Mouse (Mus musculus) stomach, embryonic 16.5 days (tissue): ENCODE data around the gene Ttyh1. TPM values are rescaled to one million over a fixed set of nuclear protein-coding genes. Genes with fewer than 3 reads are reported as not detected.

Experiments
- ATAC-seq: fragments of 200-750 bp; cut with Nextera tagmentation; 2 replicates; pipeline ENCODE4 v1.8.0; 2017; ENCODE audit warnings: moderate number of reproducible peaks, moderate TSS enrichment; ENCODE audit not compliant: insufficient read depth, low FRiP score
- H3K27ac ChIP-seq: fragments of 300-500 bp; sonication (generic); 2 replicates; pipeline ENCODE4 v1.5.1; 2014; ENCODE audit warnings: low read length
- H3K27me3 ChIP-seq: fragments of 300-500 bp; sonication (generic); 2 replicates; pipeline ENCODE4 v1.6.1; 2014; ENCODE audit warnings: low read length, control low read depth, mixed read lengths; ENCODE audit not compliant: control insufficient read depth, insufficient read depth
- H3K36me3 ChIP-seq: fragments of 300-500 bp; sonication (generic); 2 replicates; pipeline ENCODE4 v1.6.1; 2014; ENCODE audit warnings: low read length; ENCODE audit not compliant: control insufficient read depth, insufficient read depth
- H3K4me1 ChIP-seq: fragments of 300-500 bp; sonication (generic); 2 replicates; pipeline ENCODE4 v1.6.1; 2014; ENCODE audit warnings: low read length, control low read depth, mixed read lengths; ENCODE audit not compliant: control insufficient read depth, insufficient read depth
- H3K4me2 ChIP-seq: fragments of 300-500 bp; sonication (generic); 2 replicates; pipeline ENCODE4 v1.6.1; 2014; ENCODE audit warnings: low read depth, low read length, mixed read lengths
- H3K4me3 ChIP-seq: fragments of 300-500 bp; sonication (generic); replicated peaks from 2 replicates; pipeline ENCODE4 v1.5.1; 2014; ENCODE audit warnings: mild to moderate bottlenecking, low read length
- H3K9ac ChIP-seq: fragments of 300-500 bp; sonication (generic); 2 replicates; pipeline ENCODE4 v1.6.1; 2014; ENCODE audit warnings: low read length
- H3K9me3 ChIP-seq: fragments of 300-500 bp; sonication (generic); replicated peaks from 2 replicates; pipeline ENCODE4 v1.6.1; 2016; ENCODE audit warnings: low read length, control low read depth; ENCODE audit not compliant: control insufficient read depth
- WGBS: fragments of 180-500 bp; shearing (Covaris S2); extraction: QIAGEN DNeasy Blood & Tissue Kit; methylation state at CpG from one replicate; pipeline ENCODE4 v1.1.7; 2014; 5-methylcytosine and 5-hydroxymethylcytosine counted together
- polyA plus RNA-seq: library from polyadenylated mRNA; unstranded; fragments of >200 nt; fragmentation: Nextera tagmentation; extraction: Ambion mirVana; gene quantifications from 2 replicates; pipeline ENCODE4 v1.2.1, GENCODE M21; 2015

Gene Ttyh1
- polyA plus RNA-seq, 1 experiment from 2014 or later: 10.0 TPM

DNA sequence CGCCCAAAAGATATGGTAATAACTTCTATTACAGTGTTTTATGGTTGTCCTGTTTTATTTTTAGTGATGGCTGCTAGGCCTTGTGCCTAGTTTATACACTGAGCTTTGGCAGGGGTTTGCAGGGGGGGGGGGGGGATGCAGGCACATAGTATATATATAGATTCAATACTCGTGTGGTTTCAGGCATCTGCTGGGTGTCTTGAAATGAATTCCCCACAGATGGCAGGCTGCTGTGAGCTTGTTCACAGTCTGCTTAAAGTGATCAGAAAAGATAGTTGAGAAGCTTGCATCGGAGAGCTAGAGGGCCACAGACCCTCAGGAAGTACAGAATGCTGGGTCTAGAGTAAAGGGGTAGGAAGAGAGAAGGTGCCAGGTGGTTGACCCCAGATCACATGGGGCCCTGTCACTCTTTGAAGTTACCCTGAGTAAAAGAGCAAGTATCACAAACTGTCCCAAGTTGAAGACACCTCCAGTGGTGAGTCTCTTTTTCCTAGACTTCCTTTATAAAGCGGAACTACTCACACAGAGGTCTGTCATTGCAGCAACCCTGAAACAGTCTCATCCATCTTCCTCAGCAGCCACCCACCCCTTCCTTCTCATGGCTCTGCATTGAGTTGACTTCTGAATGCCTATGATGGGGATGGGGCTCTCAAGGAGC lies 31.8 kb upstream of the Ttyh1 start:
- no peak for ATAC-seq
- Histone ChIP-seq H3K4me2 (no peak overlapping the region), H3K36me3 (no peaks in the 10 kb centered on the region), H3K9ac (no peak overlapping the region), H3K9me3 (no peaks in the 10 kb centered on the region), H3K27ac (no peak overlapping the region), H3K4me3 (no peak overlapping the region), H3K27me3 (no peaks in the 10 kb centered on the region), H3K4me1 (peaks cover 11% of the 10 kb centered on the region; the same call in 1 of the 2 replicates)
- whole genome bisulfite sequencing: 58% methylated on average over 4 of the region's 4 CpGs

DNA sequence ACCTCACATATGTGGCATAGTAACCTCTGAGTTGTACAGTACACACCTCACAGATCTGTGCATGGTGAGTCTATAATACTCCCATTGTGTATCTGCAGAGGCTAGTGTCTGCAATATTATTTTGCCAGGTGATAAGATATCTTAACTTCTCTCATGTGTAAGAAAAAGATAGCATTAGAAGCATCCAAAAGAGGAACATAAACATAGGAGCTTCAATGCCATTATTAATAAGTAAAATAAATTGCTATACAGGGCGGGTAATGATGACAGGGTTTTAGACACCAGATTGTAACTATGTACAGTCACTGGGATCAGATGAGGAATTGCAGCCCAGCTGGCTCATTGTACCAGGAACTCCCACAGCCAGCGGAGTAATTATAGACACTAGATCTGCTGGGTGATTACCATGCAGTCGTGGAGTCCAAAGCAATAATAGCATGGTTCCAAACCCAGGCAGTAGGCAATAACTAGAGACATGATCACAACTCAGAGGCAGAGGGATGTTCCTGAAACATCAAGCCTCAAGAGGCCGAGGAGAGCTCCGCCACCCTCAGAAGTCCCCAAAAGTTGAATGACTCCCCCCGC lies 31.2 kb upstream of the Ttyh1 start:
- no peaks in the 10 kb centered on the region for H3K9me3 ChIP-seq
- H3K4me2 ChIP-seq: no peak overlapping the region
- H3K9ac ChIP-seq: no peak overlapping the region
- peaks cover 6% of the 10 kb centered on the region; the same call in 1 of the 2 replicates for H3K4me1 ChIP-seq
- no peak for ATAC-seq
- no peaks in the 10 kb centered on the region for H3K27me3 ChIP-seq
- 77% methylated on average over 6 of the region's 6 CpGs for WGBS
- no peak overlapping the region for H3K27ac ChIP-seq
- no peak overlapping the region for H3K4me3 ChIP-seq
- H3K36me3 ChIP-seq: no peaks in the 10 kb centered on the region

DNA sequence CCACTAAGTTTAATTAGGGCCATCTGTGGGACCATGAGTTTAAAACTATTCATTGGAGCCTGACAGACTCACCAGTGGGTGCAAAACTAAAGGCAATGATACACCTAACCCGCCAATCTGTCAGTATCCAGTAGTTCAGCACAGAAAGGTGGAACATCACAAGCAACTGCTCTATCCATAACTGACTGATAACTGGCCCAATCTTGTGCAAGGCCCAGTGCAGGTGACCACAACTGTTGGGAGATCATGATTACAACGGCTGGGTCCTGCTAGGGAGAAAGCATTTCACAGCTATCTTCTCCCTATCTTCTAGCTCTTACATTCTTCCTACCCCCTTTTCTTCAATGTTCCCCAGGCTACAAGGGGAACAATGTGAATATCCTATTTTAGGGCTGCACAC lies 30.5 kb upstream of the Ttyh1 start:
- H3K4me3 ChIP-seq: no peak overlapping the region
- H3K27me3 ChIP-seq: no peaks in the 10 kb centered on the region
- WGBS: 77% methylated on average over 2 of the region's 2 CpGs
- no peak overlapping the region for H3K4me2 ChIP-seq
- H3K27ac ChIP-seq: no peak overlapping the region
- no peaks in the 10 kb centered on the region for H3K9me3 ChIP-seq
- no peak for ATAC-seq
- H3K36me3 ChIP-seq: no peaks in the 10 kb centered on the region
- no peaks in the 10 kb centered on the region for H3K4me1 ChIP-seq
- no peak overlapping the region for H3K9ac ChIP-seq

DNA sequence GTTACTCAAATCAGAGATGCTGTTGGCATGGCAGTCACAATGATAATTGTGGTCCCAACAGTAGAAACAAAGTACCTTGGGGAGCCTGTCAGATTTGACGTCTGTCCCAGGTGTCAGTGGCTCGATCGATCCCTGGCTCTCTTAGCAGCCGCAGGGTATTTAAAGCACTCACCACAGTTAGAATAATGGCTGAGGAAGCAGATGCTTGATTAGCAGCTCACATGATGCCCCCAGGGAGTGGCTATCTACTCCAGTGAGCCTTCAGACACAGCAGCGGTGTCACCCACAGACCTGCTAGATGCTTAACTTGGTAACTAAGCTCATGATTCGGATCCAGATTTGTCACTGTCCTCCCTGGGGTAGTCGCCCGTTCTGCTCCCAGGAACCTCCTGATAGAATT lies 28.0 kb upstream of the Ttyh1 start:
- 47% methylated on average over 8 of the region's 8 CpGs for WGBS
- no peak overlapping the region for H3K27ac ChIP-seq
- ATAC-seq: no peak
- no peaks in the 10 kb centered on the region for H3K4me1 ChIP-seq
- H3K27me3 ChIP-seq: no peaks in the 10 kb centered on the region
- no peak overlapping the region for H3K4me3 ChIP-seq
- H3K36me3 ChIP-seq: no peaks in the 10 kb centered on the region
- no peaks in the 10 kb centered on the region for H3K9me3 ChIP-seq
- H3K9ac ChIP-seq: no peak overlapping the region
- no peak overlapping the region for H3K4me2 ChIP-seq

DNA sequence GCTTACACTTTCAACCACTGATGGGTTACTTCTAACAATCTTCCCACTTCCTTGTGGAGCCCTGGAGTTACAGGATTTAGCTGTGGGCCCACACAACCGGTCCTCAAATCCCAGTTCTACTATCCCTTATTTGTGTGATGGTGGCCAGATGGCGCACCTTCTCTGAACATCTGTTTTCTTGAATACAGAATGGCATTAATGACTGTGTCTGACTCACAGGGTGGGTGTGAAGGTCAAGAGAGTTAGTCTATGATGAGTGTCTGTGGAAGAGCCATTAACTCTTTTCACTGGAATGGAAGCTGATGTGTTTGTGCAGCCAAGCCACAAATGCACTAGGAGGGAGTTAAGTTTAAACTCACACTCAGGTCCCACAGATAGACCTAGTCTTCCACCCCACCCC lies 20.9 kb upstream of the Ttyh1 start:
- H3K36me3 ChIP-seq: no peaks in the 10 kb centered on the region
- ATAC-seq: no peak
- H3K9me3 ChIP-seq: no peaks in the 10 kb centered on the region
- H3K9ac ChIP-seq: no peak overlapping the region
- no peak overlapping the region for H3K27ac ChIP-seq
- H3K4me3 ChIP-seq: no peak overlapping the region
- no peaks in the 10 kb centered on the region for H3K4me1 ChIP-seq
- no peak overlapping the region for H3K4me2 ChIP-seq
- no peaks in the 10 kb centered on the region for H3K27me3 ChIP-seq
- WGBS: 69% methylated on average over 2 of the region's 2 CpGs

DNA sequence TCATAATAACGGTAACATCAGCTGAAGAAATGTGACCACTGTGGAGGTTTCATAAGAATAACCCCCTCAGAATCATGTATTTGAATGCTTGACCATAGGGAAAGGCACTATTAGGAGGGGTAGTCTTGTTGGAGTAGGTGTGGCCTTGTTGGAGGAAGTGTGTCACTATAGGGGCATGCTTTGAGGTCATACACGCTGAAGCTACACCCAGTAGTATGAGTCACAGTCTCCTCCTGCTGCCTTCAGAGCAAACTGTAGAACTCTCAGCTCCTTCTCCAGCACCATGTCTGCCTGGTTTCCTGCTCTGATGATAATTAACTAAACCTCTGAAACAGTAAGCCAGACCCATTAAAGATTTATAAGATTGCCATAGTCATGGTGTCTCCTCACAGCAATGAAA lies 20.4 kb upstream of the Ttyh1 start:
- H3K9ac ChIP-seq: no peak overlapping the region
- no peaks in the 10 kb centered on the region for H3K27me3 ChIP-seq
- H3K27ac ChIP-seq: no peak overlapping the region
- no peaks in the 10 kb centered on the region for H3K9me3 ChIP-seq
- WGBS: 65% methylated on average over 2 of the region's 2 CpGs
- H3K4me1 ChIP-seq: no peaks in the 10 kb centered on the region
- no peaks in the 10 kb centered on the region for H3K36me3 ChIP-seq
- no peak for ATAC-seq
- H3K4me2 ChIP-seq: no peak overlapping the region
- H3K4me3 ChIP-seq: no peak overlapping the region

DNA sequence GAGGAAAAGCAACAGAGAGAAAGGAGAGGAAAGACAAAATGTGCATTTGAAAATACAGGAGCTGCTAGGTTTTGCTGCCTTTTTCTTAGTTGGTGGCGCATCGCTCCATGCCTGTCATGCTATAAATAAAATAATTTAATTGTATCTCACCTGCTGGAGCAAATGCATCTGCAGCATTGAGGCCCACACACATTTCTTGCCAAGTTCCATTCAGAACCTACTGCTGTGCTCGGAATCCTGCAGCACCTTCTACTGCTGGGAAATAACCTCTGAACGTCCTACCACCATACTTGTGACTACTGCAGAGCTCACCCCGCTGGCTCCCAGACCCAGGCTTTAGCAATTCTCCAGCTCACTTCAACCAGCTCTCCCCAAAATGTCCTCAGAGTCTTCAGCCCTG lies 18.1 kb upstream of the Ttyh1 start:
- H3K36me3 ChIP-seq: no peaks in the 10 kb centered on the region
- H3K9ac ChIP-seq: no peak overlapping the region
- no peaks in the 10 kb centered on the region for H3K27me3 ChIP-seq
- no peak overlapping the region for H3K4me2 ChIP-seq
- H3K27ac ChIP-seq: no peak overlapping the region
- 77% methylated on average over 5 of the region's 5 CpGs for WGBS
- H3K9me3 ChIP-seq: no peaks in the 10 kb centered on the region
- no peak for ATAC-seq
- H3K4me3 ChIP-seq: no peak overlapping the region
- H3K4me1 ChIP-seq: no peaks in the 10 kb centered on the region

DNA sequence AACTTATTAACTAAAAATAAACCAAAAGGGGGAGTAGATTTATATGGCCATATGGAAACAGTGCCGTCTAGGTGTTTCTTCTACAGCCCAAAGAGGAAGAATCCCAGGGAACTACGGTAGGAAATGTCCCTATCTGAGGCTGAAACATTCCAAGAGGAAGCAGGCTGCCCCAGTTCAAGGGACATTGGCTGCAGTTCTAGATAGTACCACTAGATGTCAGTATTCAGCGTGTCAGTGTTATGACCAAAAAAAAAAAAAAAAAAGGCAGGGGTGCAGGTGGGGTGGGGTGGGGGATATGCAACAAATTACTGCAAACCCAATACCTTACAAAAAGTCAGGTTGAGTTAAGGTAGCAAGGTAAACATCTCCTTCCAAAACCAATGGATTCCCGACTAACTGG lies 15.8 kb upstream of the Ttyh1 start:
- ATAC-seq: no peak

DNA sequence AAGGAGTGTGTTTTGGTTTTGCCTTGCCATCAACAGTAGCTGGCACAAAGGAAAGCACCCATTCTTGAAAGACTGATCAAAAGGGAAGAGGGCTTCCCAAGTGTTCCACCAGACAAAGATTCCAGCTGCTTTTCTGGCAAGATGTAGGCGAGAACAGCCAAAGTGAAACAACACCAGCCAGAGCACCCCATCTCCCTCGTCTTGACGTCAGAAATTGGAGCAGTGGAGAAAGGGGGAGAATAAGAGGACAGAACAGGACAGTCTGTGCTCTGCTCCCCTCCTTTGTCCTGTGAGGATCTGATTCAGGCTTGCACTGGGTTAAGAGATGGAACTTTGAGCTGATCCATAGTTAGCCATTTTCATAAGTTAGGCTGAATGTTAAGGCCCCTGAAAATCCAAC lies 7.4 kb upstream of the Ttyh1 start:
- H3K27ac ChIP-seq: no peak overlapping the region
- H3K36me3 ChIP-seq: no peaks in the 10 kb centered on the region
- no peaks in the 10 kb centered on the region for H3K27me3 ChIP-seq
- ATAC-seq: no peak
- H3K9me3 ChIP-seq: no peaks in the 10 kb centered on the region
- no peak overlapping the region for H3K9ac ChIP-seq
- 60% methylated on average over 3 of the region's 3 CpGs for WGBS
- no peaks in the 10 kb centered on the region for H3K4me1 ChIP-seq
- H3K4me3 ChIP-seq: no peak overlapping the region
- H3K4me2 ChIP-seq: no peak overlapping the region

More for the DNA sequence above, 15.8 kb upstream of the Ttyh1 start:
- no peak overlapping the region for H3K9ac ChIP-seq
- no peaks in the 10 kb centered on the region for H3K36me3 ChIP-seq
- no peaks in the 10 kb centered on the region for H3K9me3 ChIP-seq
- H3K4me2 ChIP-seq: no peak overlapping the region
- H3K27me3 ChIP-seq: no peaks in the 10 kb centered on the region
- H3K27ac ChIP-seq: no peak overlapping the region
- 11% methylated on average over 4 of the region's 4 CpGs for WGBS
- no peaks in the 10 kb centered on the region for H3K4me1 ChIP-seq
- no peak overlapping the region for H3K4me3 ChIP-seq
